Mouse (Mus musculus): ENCODE results near the gene Etfrf1.
A peak's percentile ranks its signal among the peaks of the same experiment; 100 is the strongest.

Etfrf1 gene

DNA sequence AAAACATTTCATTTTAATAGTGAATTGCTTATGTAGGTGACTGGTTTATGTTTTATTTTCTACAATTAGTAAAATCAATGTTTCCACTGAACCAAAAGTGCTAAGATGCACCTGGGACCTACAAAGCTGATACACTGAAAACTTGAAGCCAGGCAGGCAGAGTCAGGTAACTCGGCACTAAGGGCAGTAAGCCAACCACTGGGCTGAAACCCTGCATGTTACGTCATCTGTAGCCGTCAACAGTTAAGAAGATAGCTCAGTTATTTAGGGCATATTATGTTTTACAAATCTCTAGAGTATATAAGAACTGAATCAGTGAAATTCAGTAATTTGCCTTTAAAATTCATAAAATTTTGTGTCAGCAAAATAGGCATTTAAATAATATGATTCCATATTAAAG, 15.4 kb downstream of the Etfrf1 start:
- no peak for DNase-seq (ENCODE audit: low spot score)

DNA sequence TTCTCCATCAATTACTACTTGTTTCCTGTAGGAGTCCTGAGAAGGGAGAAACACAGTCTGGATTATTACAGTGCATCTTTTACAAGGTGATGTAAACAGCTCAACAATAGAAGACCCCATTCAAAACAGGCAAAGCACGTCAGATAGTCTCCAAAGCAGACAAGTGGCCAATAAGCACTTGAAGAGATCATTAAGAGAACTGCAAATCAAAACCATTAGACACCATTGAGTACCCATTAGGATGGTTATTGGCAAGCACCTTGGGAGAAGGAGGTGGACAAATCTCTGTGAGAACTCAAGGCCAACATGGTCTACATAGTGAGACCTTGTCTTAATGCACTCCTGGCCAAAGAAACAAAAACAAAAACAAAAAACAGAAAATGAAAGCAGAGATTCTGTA, 23.5 kb downstream of the Etfrf1 start:
- no peak for DNase-seq (ENCODE audit: low spot score)

DNA sequence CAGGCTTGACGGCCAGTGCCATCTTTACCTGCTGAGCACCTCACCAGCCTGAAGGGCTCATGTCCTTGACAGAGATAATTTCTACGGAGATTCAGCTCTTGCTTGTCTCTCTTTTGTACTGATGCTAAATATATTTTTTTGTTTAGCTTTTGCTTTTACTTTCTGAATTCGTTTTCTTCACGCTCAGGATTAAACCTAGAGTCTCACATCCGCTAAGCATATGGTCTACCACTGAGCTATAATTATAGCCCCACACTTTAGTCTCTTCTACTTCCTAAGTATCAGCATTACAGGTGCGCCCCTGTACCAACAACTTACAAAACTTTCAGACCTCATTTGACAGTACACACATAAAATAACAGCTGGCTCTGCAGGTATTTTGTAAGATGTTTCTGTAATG, 24.4 kb downstream of the Etfrf1 start:
- DNase-seq (ENCODE audit: low spot score), result no peak

DNA sequence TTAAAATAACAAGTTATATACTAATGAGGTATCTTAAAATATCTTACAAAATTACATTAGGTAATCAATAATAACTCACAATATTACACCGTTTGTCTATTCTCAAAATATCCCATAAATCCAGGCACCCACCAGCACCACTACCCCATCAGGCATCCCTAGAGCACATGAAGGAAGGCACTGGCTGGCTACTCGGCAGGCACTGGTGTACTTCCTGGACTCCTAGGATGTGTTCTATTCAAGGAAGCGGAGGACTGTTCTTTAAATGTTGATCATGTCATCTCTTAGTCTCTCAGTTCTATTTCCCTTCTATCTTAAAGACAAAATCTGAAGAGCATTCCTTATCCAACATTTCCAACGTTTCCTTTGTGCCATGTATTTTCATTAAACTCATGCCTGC, 26.2 kb downstream of the Etfrf1 start:
- no peak for DNase-seq (ENCODE audit: low spot score)

DNA sequence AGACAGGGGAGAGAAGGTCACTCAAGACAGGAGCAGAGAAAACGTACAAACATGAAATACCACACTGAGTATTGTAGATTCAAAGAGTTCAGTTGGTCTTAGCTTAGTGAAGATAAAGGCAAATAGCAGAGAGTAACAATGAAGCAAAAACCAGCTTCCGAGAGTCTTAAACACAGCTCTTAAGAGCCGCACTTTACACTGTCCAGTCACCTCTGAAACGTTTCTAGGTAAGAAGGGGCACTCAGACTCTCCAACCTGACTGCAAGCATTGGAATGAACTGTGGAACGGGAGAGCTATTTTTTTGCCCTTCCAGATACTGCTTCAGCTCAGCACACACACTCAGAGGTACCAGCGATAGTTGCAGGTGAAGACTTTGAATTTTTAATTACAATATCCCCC, 29.4 kb downstream of the Etfrf1 start:
- no peak for DNase-seq (ENCODE audit: low spot score)

DNA sequence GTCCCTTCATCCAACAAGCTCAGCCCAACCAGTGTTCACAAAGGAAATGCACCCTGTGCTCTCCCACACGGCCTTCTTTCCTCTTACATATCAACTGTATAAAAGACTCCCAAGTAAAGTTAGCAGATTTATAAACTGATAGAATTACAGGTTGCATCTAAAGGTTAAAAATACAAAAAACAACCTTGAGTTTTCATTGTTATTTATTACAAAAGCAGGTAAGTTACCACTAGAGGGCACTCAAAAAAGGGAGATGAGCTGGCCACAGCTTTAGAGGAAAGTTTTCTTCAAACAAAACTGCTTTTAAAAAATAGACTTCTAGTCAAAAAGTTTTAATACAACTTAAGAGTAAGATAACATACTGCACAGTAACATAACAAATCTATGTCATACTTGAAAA, 31.6 kb downstream of the Etfrf1 start:
- no peak for DNase-seq (ENCODE audit: low spot score)

DNA sequence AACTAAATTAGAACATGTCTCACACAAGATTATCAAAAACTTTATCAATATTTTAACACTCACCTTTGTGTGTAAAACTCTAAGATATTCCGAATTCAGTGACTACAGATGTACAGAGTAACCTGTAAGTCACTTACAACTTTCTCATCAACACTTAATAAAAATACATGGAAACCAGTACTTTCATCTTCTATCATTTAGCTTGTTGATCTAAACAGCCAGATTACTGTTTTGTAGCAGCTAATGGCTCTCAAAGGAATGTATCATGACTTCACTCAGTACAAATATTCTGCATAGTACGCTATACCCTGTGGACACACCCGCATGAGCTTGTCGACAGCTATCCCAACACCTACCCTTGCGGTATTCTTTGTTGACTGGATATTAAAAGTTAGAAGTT, 35.9 kb downstream of the Etfrf1 start:
- DNase-seq (ENCODE audit: low spot score), result no peak

DNA sequence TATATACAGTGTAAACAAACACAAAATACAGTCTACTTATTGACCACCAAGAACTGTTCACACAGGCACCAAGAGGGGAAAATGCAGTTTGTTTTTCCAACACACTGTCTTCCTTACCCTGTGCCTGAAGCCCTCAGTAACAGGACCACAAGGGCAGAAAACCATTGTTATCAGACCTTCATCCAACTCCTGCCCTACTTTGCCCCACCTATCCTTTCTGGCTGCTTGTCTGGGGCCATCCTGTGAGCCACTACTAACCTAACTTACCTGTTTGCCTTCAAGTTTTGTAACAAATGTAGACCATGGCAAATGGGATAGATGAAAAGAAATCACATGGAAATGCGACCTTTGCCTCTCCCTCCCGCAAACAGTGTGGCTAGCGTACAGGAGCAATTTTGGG, 37.0 kb downstream of the Etfrf1 start:
- no peak for DNase-seq (ENCODE audit: low spot score)

DNA sequence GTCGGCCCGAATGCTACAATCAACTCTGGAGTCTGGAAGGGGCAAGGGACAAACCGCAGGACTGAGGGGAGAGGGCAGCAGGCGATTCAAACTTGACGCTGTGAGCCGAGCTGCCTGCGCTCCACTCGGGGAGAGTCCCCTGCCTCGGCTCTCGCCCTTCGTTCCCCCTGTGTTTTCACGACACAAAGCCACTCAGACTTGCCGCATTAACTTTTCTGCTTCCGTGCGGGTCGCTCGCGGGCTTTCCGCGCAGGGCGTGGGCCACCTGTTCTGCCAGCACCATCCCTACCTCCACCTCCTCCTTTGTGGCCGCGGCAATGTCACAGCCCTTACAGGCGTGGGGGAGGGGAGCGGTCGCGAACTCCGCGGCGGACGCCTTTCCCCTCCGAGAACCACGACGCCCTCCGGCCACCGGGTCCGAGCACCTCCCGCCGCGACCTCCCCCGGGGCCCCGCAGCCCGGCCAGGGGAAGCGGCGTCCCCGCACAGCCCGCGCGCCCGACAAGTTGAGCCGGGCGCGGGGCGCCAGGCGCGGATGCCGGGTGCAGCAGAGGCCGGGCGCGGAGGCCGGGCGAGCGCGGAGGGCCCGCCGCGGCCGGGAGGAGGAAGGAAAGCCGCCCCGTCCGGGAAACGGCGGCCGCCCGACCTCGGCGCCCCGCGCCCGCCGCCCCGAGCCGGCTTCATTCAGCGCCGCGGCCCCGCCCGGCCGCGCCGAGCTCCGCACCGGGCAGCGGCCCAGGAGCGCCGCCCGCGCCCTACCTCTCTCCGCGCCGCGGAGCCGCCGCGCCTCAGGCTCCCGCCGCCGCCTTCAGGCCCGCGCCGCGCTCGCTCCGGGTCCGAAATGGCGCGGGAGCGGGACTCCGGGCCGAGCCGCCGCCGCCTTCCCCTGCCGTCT, 38.6 kb downstream of the Etfrf1 start:
- no peak for DNase-seq (ENCODE audit: low spot score)

DNA sequence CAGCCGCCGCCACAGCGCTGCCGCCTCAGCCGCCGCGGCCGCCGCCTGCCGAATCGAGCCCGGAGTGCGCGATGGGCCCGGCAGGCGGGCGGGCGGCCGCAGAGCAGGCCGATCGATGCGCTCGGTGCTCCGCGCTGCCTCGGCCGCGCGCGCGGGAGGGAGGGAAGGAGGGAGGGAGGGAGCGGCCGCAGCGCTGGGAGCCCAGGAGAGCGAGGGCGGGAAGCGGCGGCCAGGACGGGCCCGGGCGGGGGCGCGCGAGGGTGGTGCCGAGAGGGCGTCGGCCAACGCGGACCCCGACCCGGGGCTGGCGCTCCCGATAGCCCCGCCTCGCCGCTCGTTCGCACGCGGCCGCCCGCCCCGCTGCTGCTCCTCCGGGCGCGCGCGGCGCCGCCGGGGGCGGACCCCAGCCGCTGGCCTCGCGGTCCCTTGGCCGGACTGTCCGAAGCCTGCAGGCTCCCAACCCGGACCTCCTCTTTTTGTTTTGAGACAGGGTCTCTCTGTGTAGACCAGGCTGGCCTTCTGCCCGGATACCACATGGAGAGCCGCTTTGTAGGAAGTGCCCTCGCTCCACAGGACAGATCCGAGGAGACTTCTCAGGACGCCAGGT, 39.4 kb downstream of the Etfrf1 start, which contains the start of gene Kras:
Kras (minus strand) TSS at position 55 of the 607 bp plus-strand sequence.
- DNase-seq (ENCODE audit: low spot score), result peak; percentile 33

DNA sequence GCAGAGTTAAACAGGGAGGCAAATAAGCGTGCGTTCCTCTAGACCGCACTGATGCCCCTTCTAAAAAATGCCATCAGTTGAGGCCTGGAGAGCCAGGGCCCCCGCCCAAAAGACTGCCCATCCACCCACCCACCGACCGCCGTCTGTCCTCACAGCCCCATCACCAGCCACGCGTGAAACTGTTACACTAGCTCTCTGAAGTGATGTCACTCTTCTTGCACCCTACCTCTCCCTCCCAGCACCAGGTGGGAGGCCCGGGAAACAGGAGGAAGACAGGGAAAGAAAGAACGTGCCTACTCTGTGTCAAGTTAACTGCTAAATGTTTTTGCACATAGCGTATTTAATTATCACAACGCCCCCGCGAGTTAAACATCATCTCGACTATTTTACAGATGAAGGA, 39.9 kb downstream of the Etfrf1 start:
- no peak for DNase-seq (ENCODE audit: low spot score)

DNA sequence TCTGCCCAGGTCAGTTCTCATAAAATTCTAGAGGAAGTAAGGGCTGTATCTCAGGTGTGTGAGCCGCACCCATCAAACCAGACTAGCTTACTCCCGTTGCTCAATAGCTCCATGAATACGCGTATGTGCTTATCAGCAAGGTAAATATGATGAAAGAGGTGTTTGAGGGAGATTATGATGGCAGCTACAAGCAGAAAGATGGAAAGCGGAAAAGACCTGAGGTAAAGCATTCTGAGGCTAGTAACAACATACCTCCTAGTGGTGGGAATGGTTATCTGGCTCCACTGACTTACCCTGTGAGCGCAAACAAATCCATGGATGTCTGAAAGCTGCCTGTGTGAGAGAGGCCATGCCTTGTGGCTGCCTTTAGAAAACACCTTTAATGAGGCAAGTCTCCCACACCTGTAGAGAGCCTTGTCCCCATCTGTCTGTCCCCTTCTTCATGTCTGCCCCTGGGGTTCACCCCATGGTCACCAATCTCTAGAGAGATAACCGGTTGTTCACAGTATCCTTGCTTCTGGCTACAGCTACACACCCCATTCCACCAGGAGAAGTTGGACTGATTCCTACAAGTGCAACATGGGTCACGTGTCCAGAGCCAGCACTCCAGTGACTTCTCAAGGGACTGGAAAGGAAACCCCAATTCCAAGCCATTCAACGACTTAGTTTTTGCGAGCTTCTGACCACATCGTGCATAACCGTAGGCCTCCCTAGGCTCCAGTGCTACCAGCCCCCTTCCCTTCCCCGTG, 45.2 kb downstream of the Etfrf1 start:
- no peak for DNase-seq (ENCODE audit: low spot score)

DNA sequence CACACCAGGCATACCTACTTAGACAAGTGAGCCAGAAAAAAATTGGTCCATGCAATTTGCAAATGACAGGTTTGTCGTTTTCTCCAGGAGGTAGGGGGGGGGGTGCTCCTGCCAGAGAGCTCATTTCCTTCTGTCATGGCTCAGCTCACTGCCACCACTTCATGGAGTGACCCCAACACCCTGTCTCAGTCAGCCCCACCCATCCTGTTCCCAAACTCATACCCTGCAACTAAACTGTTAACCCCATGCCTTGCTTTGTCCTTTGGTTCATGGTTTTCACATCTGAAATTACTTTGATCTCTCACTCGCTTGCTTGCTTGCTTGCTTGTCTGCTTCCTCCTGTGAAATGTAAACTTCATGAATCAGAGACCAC, 45.8 kb downstream of the Etfrf1 start:
- no peak for DNase-seq (ENCODE audit: low spot score)

DNA sequence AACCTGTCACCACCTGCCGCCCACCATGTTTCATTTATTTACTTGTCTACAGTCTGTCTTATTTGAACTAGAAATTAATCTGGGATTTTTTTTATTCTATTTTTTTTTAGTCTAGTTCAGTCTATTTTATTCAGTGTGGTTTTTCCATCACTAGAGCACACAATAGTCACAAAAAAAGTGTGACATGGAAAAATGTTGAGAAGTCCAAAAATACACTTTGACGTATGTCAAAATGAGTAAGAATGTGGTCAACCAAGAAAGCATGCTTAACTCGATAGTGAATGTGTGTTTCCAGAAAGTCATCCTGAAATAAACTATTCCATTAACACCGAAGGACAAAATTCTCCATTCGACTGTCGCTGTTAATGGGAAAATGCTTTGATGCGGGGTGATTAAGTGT, 51.4 kb downstream of the Etfrf1 start:
- no peak for DNase-seq (ENCODE audit: low spot score)
